Mouse (Mus musculus) c-Kit-positive CD71-negative TER-119-negative erythroid progenitor cells, embryonic 14.5 days (primary cell): ENCODE results near the gene Gfod1.
A peak's percentile ranks its signal among the peaks of the same experiment; 100 is the strongest.

Experiments
- DNase-seq: peaks from one replicate; pipeline ENCODE4 v3.0.0-alpha.2; 2013; ENCODE audit warnings: low read depth

Gene Gfod1

GRCm38 (mm10) chr13:43299171-43299570 is 4.8 kb downstream of the Gfod1 start:
- no peak for DNase-seq

GRCm38 (mm10) chr13:43297526-43297925 is 6.4 kb downstream of the Gfod1 start:
- no peak for DNase-seq

- no peak for DNase-seq
Measured at GRCm38 (mm10) chr13:43296140-43296805, 7.7 kb downstream of the Gfod1 start.

GRCm38 (mm10) chr13:43295684-43296083 is 8.3 kb downstream of the Gfod1 start:
- DNase-seq = peak; percentile 43

- DNase-seq = peak; percentile 19
Measured at GRCm38 (mm10) chr13:43294957-43295590, 8.9 kb downstream of the Gfod1 start.

- no peak for DNase-seq
Measured at GRCm38 (mm10) chr13:43292892-43293291, 11.1 kb downstream of the Gfod1 start.

GRCm38 (mm10) chr13:43289076-43289475 is 14.9 kb downstream of the Gfod1 start:
- no peak for DNase-seq

GRCm38 (mm10) chr13:43288444-43288843 is 15.5 kb downstream of the Gfod1 start:
- DNase-seq = no peak

- DNase-seq = no peak
Measured at GRCm38 (mm10) chr13:43288026-43288425, 15.9 kb downstream of the Gfod1 start.

- no peak for DNase-seq
Measured at GRCm38 (mm10) chr13:43286836-43287235, 17.1 kb downstream of the Gfod1 start.

GRCm38 (mm10) chr13:43284711-43285151 is 19.2 kb downstream of the Gfod1 start:
- DNase-seq = no peak

- DNase-seq = no peak
Measured at GRCm38 (mm10) chr13:43273906-43274305, 30.1 kb downstream of the Gfod1 start.

- no peak for DNase-seq
Measured at GRCm38 (mm10) chr13:43272303-43273135, 31.5 kb downstream of the Gfod1 start.

GRCm38 (mm10) chr13:43271481-43271880 is 32.5 kb downstream of the Gfod1 start:
- DNase-seq = no peak

GRCm38 (mm10) chr13:43270220-43270597 is 33.8 kb downstream of the Gfod1 start:
- DNase-seq = no peak

GRCm38 (mm10) chr13:43269460-43270219 is 34.3 kb downstream of the Gfod1 start:
- DNase-seq = no peak

- DNase-seq = peak; percentile 40
Measured at GRCm38 (mm10) chr13:43268539-43269327, 35.2 kb downstream of the Gfod1 start.

GRCm38 (mm10) chr13:43267902-43268301 is 36.1 kb downstream of the Gfod1 start:
- no peak for DNase-seq

GRCm38 (mm10) chr13:43267216-43267615 is 36.8 kb downstream of the Gfod1 start:
- DNase-seq = no peak

GRCm38 (mm10) chr13:43266333-43266732 is 37.6 kb downstream of the Gfod1 start:
- no peak for DNase-seq

GRCm38 (mm10) chr13:43265116-43265515 is 38.9 kb downstream of the Gfod1 start:
- no peak for DNase-seq
